Mouse (Mus musculus) urinary bladder, adult 2 months (tissue): Measurements from ENCODE around the gene Rimkla. TPM values are rescaled to one million over a fixed set of nuclear protein-coding genes. Genes with fewer than 3 reads are reported as not detected.
A peak's percentile ranks its signal among the peaks of the same experiment; 100 is the strongest.
"Not testable (repeated sequence)": the region's sequence is repeated elsewhere in the genome, so short reads cannot be mapped to it uniquely, and the experiment has no call there.

Experiments used
- DNase-seq: peaks from one replicate; pipeline ENCODE4 v3.0.0; 2022; ENCODE audit warnings: low spot score
- polyA plus RNA-seq: library from polyadenylated mRNA; depleted of rRNA; stranded (reverse); fragments of >200 nt; gene quantifications from 2 replicates; pipeline ENCODE4 v1.2.3, GENCODE M21; 2012; rRNA removed

The Rimkla gene
- 0.21 and 0.29 TPM in 2 replicates for polyA plus RNA-seq

- peak; percentile 52 for DNase-seq
Measured at GRCm38 (mm10) chr4:119492291-119492932, at the start of gene Rimkla. TSS of gene Rimkla (minus strand) at chr4:119492628.

- DNase-seq: no peak
Measured at GRCm38 (mm10) chr4:119540533-119540890, 48.1 kb upstream of the Rimkla start.

- no peak for DNase-seq
Measured at GRCm38 (mm10) chr4:119539836-119540532, 47.6 kb upstream of the Rimkla start.

- DNase-seq: peak; percentile 97
Measured at GRCm38 (mm10) chr4:119539031-119539824, 46.8 kb upstream of the Rimkla start, which contains the start of gene Frg2f1. TSS of gene Frg2f1 (minus strand) at chr4:119539529.

GRCm38 (mm10) chr4:119537436-119537835, 45.0 kb upstream of the Rimkla start:
- no peak for DNase-seq

GRCm38 (mm10) chr4:119536615-119537014, 44.2 kb upstream of the Rimkla start, which contains the start of gene Foxj3:
TSS of gene Foxj3 (plus strand) at chr4:119537004.
- not testable (repeated sequence) for DNase-seq

- no peak for DNase-seq
Measured at GRCm38 (mm10) chr4:119535103-119535502, 42.7 kb upstream of the Rimkla start.

GRCm38 (mm10) chr4:119531813-119532212, 39.4 kb upstream of the Rimkla start:
- DNase-seq: no peak

- no peak for DNase-seq
Measured at GRCm38 (mm10) chr4:119526329-119526845, 34.0 kb upstream of the Rimkla start.

GRCm38 (mm10) chr4:119524466-119524865, 32.0 kb upstream of the Rimkla start:
- DNase-seq: no peak

- no peak for DNase-seq
Measured at GRCm38 (mm10) chr4:119524010-119524409, 31.6 kb upstream of the Rimkla start.

- DNase-seq: no peak
Measured at GRCm38 (mm10) chr4:119523575-119523974, 31.1 kb upstream of the Rimkla start.

GRCm38 (mm10) chr4:119512731-119513141, 20.3 kb upstream of the Rimkla start:
- no peak for DNase-seq

GRCm38 (mm10) chr4:119511591-119511990, 19.2 kb upstream of the Rimkla start:
- DNase-seq: no peak

- no peak for DNase-seq
Measured at GRCm38 (mm10) chr4:119498319-119498848, 6.0 kb upstream of the Rimkla start.

- DNase-seq: no peak
Measured at GRCm38 (mm10) chr4:119492933-119493327, 502 bp upstream of the Rimkla start.

GRCm38 (mm10) chr4:119490806-119491205, 1.6 kb downstream of the Rimkla start:
- DNase-seq: no peak

GRCm38 (mm10) chr4:119489666-119490065, 2.8 kb downstream of the Rimkla start:
- no peak for DNase-seq

- no peak for DNase-seq
Measured at GRCm38 (mm10) chr4:119484882-119485281, 7.5 kb downstream of the Rimkla start.

GRCm38 (mm10) chr4:119483051-119483450, 9.4 kb downstream of the Rimkla start:
- no peak for DNase-seq

- DNase-seq: no peak
Measured at GRCm38 (mm10) chr4:119473150-119473549, 19.3 kb downstream of the Rimkla start.

- DNase-seq: no peak
Measured at GRCm38 (mm10) chr4:119472545-119472944, 19.9 kb downstream of the Rimkla start.
